Comparison of ENCODE assay signal across 8 mouse cellular contexts in genomic region chr6:58964091-58964490, GRCm38 (mm10). TPM values are rescaled to one million over a fixed set of nuclear protein-coding genes. Genes with fewer than 3 reads are reported as not detected.
"Had no signal": no experiment of that assay in that cellular context is flagged by ENCODE, and none has a peak within 500 bp of the region (broad histone marks: within the 10 kb centered on the region; RNA-seq: fewer than 3 reads in every experiment).

No protein-coding gene starts in this region.

- DNase-seq: kidney, postnatal 14 days; lung, adult 2 months; lung, postnatal 36 days; thymus, postnatal 4 days had no signal

- ATAC-seq: lung, postnatal 0 days; midbrain, embryonic 13.5 days had no signal

RNA-seq across cellular contexts. Expression of gene Nap1l5, which starts 57.2 kb away (rescaled TPM):
- total RNA-seq: megakaryocyte progenitor cell, adult 5-6 weeks; neutrophil, adult 5-6 weeks had no signal
